7 mouse cellular contexts compared by ENCODE assay signal in the genomic region with DNA sequence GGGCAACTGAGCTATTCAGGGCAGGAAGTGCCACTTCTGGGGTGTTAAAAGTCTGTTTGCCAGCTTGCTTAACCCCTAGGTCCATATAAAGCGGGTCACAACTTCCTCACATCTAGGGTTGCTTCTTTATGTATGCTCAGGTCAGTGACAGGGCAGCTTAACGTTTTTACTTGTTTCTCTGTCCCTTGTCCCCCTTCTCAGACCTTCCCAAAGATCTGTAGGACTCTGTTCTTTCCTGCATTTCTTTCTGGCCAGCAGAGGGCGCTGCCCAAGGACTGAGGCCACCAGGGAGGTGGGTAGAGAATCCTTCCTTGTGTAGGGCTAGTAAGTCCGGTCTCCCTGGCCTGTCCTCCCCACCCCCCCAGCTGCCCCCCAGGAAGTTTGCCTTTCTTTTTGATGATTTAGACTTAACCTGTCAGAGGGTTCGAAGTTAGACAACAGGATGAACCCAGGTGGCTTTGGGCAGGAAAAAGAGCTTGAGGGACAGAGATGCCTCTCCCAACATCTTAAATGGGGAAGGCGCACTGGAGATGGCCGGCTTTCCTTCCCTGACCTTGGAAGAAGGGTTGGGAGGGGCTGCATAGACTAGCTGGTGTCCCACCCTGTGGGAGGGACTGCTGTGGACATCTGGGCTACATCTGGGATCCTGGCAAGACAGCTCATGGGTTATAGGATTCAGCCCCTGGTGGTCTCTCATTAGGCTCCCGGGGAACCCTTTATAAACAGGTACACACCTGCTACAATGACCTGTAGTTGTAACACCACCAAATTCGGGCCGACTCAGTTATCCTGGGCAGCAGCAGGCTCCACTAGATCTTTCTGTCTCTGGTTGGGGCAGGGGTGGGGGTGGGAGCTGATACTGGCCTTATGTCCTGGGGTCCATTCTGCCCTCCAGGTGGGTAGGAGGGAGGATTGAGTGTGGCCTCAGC. TPM values are rescaled to one million over a fixed set of nuclear protein-coding genes. Genes with fewer than 3 reads are reported as not detected.
A peak's percentile ranks its signal among the peaks of the same experiment; 100 is the strongest.
DNase-seq lines count a peak whose midpoint lies in the region; ATAC-seq lines count a peak whose summit lies in the region.

No protein-coding gene starts in this region.

- DNase-seq in adrenal gland, adult 8-10 months = peak; percentile 68
- peak; percentile 93 for DNase-seq in embryo, embryonic 10.5 days (ENCODE audit: low spot score)
- DNase-seq in gastrocnemius, postnatal 25 days = peak; percentile 62
- peak; percentile 92 for DNase-seq in midbrain, embryonic 14.5 days
- peak; percentile 37 to 72 for DNase-seq in spleen, adult 18-20 months

- peak overlapping the region; percentile 58 for H3K4me3 ChIP-seq in intestine, embryonic 16.5 days (ENCODE audit: low read length)
- H3K4me3 ChIP-seq in limb, embryonic 13.5 days = peak overlapping the region; percentile 46
- peak overlapping the region; percentile 45 for H3K4me3 ChIP-seq in midbrain, embryonic 14.5 days (replicated peaks; ENCODE audit: low read depth, low read length)

- peak overlapping the region; percentile 80 for H3K9ac ChIP-seq in intestine, embryonic 16.5 days (ENCODE audit: low read depth, low read length)
- H3K9ac ChIP-seq in limb, embryonic 13.5 days = peak overlapping the region; percentile 70
- H3K9ac ChIP-seq in midbrain, embryonic 14.5 days (replicated peaks; ENCODE audit: low read length) = peak overlapping the region; percentile 70

- peaks cover 5% of the 10 kb centered on the region; the same call in 1 of the 2 replicates for H3K27me3 ChIP-seq in intestine, embryonic 16.5 days (replicated peaks; ENCODE audit: control insufficient read depth, insufficient read depth, low read length)
- H3K27me3 ChIP-seq in limb, embryonic 13.5 days = peaks cover 20% of the 10 kb centered on the region; the same call in 1 of the 2 replicates
- peaks cover 11% of the 10 kb centered on the region; the same call in 1 of the 2 replicates for H3K27me3 ChIP-seq in midbrain, embryonic 14.5 days (ENCODE audit: control insufficient read depth, insufficient read depth, low read length)

- H3K27ac ChIP-seq in intestine, embryonic 16.5 days (ENCODE audit: low read length) = peak overlapping the region; percentile 94
- H3K27ac ChIP-seq in limb, embryonic 13.5 days = peak overlapping the region; percentile 91
- peak overlapping the region; percentile 95 for H3K27ac ChIP-seq in midbrain, embryonic 14.5 days (replicated peaks; ENCODE audit: low read depth, low read length)

- peak overlapping the region; percentile 59 for H3K4me2 ChIP-seq in intestine, embryonic 16.5 days (ENCODE audit: low read depth, low read length)
- H3K4me2 ChIP-seq in limb, embryonic 13.5 days (replicated peaks) = peak overlapping the region; percentile 71
- peak overlapping the region; percentile 71 for H3K4me2 ChIP-seq in midbrain, embryonic 14.5 days (ENCODE audit: low read length)

- no peaks in the 10 kb centered on the region for H3K36me3 ChIP-seq in intestine, embryonic 16.5 days (ENCODE audit: control insufficient read depth, insufficient read depth, low read length)
- no peaks in the 10 kb centered on the region for H3K36me3 ChIP-seq in limb, embryonic 13.5 days
- no peaks in the 10 kb centered on the region for H3K36me3 ChIP-seq in midbrain, embryonic 14.5 days (ENCODE audit: control insufficient read depth, insufficient read depth, low read length)

- 7% methylated on average over 10 of the region's 10 CpGs for WGBS in intestine, embryonic 16.5 days
- WGBS in limb, embryonic 13.5 days = 7% methylated on average over 10 of the region's 10 CpGs
- 7% methylated on average over 10 of the region's 10 CpGs for WGBS in midbrain, embryonic 14.5 days

- peak; percentile 56 for ATAC-seq in intestine, embryonic 16.5 days
- ATAC-seq in limb, embryonic 13.5 days (ENCODE audit: low FRiP score, low read depth) = peak; percentile 33; the same call in 1 of the 2 replicates
- peak; percentile 47; the same call in 1 of the 2 replicates for ATAC-seq in midbrain, embryonic 14.5 days (ENCODE audit: low FRiP score, low TSS enrichment)

- no peaks in the 10 kb centered on the region for H3K9me3 ChIP-seq in intestine, embryonic 16.5 days (ENCODE audit: control insufficient read depth, low read length)
- no peaks in the 10 kb centered on the region for H3K9me3 ChIP-seq in limb, embryonic 13.5 days
- H3K9me3 ChIP-seq in midbrain, embryonic 14.5 days (ENCODE audit: control insufficient read depth, low read length) = no peaks in the 10 kb centered on the region

- H3K4me1 ChIP-seq in intestine, embryonic 16.5 days (ENCODE audit: control insufficient read depth, insufficient read depth, low read length) = peaks cover 36% of the 10 kb centered on the region
- H3K4me1 ChIP-seq in limb, embryonic 13.5 days = peaks cover 44% of the 10 kb centered on the region
- peaks cover 32% of the 10 kb centered on the region for H3K4me1 ChIP-seq in midbrain, embryonic 14.5 days (ENCODE audit: control insufficient read depth, insufficient read depth, low read length)

RNA-seq across cellular contexts. Expression of a gene that starts 2.0 kb away (rescaled TPM):
- total RNA-seq in adrenal gland, adult 8-10 months (2022) = not detected
- total RNA-seq in gastrocnemius, postnatal 25 days (2021) = not detected
- polyA plus RNA-seq in intestine, embryonic 16.5 days (2015; fragmentation: Nextera tagmentation; extraction: Ambion mirVana) = 0.76 TPM in 1 of 2 replicates, not detected in the other
- polyA plus RNA-seq in limb, embryonic 13.5 days (2015; fragmentation: Nextera tagmentation; extraction: Ambion mirVana) = not detected in 2 replicates
- polyA plus RNA-seq in midbrain, embryonic 14.5 days (2014; fragmentation: Nextera tagmentation; extraction: Ambion mirVana) = 0.47 TPM in 1 of 2 replicates, not detected in the other

RNA-seq across cellular contexts. Expression of a gene that starts 48.9 kb away (rescaled TPM):
- total RNA-seq in adrenal gland, adult 8-10 months (2022) = 10 to 100 TPM; 38.2 to 75.2 (median 53.9) TPM
- total RNA-seq in gastrocnemius, postnatal 25 days (2021) = 10 to 100 TPM; 59.9 to 60.3 TPM
- 31.7 and 31.9 TPM in 2 replicates for polyA plus RNA-seq in intestine, embryonic 16.5 days (2015; fragmentation: Nextera tagmentation; extraction: Ambion mirVana)
- 33.1 and 36.7 TPM in 2 replicates for polyA plus RNA-seq in limb, embryonic 13.5 days (2015; fragmentation: Nextera tagmentation; extraction: Ambion mirVana)
- 123 and 130 TPM in 2 replicates for polyA plus RNA-seq in midbrain, embryonic 14.5 days (2014; fragmentation: Nextera tagmentation; extraction: Ambion mirVana)

RNA-seq across cellular contexts. Expression of a gene that starts 49.5 kb away (rescaled TPM):
- 100 to 1,000 TPM; 109 to 120 (median 112) TPM for total RNA-seq in adrenal gland, adult 8-10 months (2022)
- 10 to 100 TPM; 93.5 to 96.0 TPM for total RNA-seq in gastrocnemius, postnatal 25 days (2021)
- 149 and 154 TPM in 2 replicates for polyA plus RNA-seq in intestine, embryonic 16.5 days (2015; fragmentation: Nextera tagmentation; extraction: Ambion mirVana)
- 136 and 140 TPM in 2 replicates for polyA plus RNA-seq in limb, embryonic 13.5 days (2015; fragmentation: Nextera tagmentation; extraction: Ambion mirVana)
- polyA plus RNA-seq in midbrain, embryonic 14.5 days (2014; fragmentation: Nextera tagmentation; extraction: Ambion mirVana) = 110 and 139 TPM in 2 replicates

Comparison
In these comparisons a context has a peak if more than half of its experiments do, and no peak if none do; other contexts are left out.
1. Peak in every context shown above with its lines: DNase-seq, ATAC-seq, H3K4me3 ChIP-seq and H3K27ac ChIP-seq.